Mouse (Mus musculus): ENCODE results near the gene Ifna2. TPM values are rescaled to one million over a fixed set of nuclear protein-coding genes. Genes with fewer than 3 reads are reported as not detected.

Ifna2 gene
- polyA plus RNA-seq, 1 experiment from 2014 or later, result not detected

- ATAC-seq (no peak), DNase-seq (no peak)
- TF ChIP-seq CTCF (IDR thresholded peaks at IDR 0.05; ENCODE audit: low read depth) (no peak), EP300 (IDR thresholded peaks at IDR 0.05; ENCODE audit: low read depth) (no peak)
- no peak overlapping the region for H3K4me3 ChIP-seq (ENCODE audit: low read depth, low read length)
- H3K9ac ChIP-seq (replicated peaks), result no peak overlapping the region
- H3K4me1 ChIP-seq (ENCODE audit: insufficient read depth), result peaks cover 6% of the 10 kb centered on the region
- no peaks in the 10 kb centered on the region for H3K27me3 ChIP-seq (ENCODE audit: insufficient read depth, low read length)
- no peaks in the 10 kb centered on the region for H3K9me3 ChIP-seq (ENCODE audit: low read length)
- H3K36me3 ChIP-seq (replicated peaks; ENCODE audit: insufficient read depth, low read length), result peaks cover 9% of the 10 kb centered on the region
- no peak overlapping the region for H3K4me2 ChIP-seq (ENCODE audit: low read depth, low read length)
- H3K27ac ChIP-seq (ENCODE audit: low read depth), result no peak overlapping the region
These were observed 31.3 kb upstream of the Ifna2 start for GRCm38 (mm10) chr4:88715059-88715458.

DNA sequence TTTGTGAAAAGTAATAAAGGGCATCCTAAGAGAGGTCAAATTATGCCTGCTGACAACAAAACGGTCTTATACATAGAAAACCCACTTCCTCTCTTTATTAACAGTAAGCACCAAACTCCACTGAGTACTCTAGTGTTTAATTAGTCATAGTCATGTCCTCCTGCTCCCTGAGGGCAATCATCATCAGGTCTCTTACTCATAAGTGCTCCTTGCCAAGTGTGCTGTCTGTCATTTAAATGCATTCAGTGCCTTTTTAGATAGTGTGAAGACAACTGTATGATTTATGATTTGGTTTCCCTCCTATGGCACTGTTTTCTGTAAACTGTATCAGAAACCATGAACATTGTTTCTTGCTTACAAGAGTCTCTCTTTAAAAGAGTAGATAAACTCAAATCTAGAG, 30.6 kb upstream of the Ifna2 start:
- H3K4me2 ChIP-seq (ENCODE audit: low read depth, low read length), result no peak overlapping the region
- TF ChIP-seq CTCF (IDR thresholded peaks at IDR 0.05; ENCODE audit: low read depth), result no peak
- TF ChIP-seq EP300 (IDR thresholded peaks at IDR 0.05; ENCODE audit: low read depth), result no peak
- no peak; the same call in 1 of the 2 replicates for ATAC-seq

DNA sequence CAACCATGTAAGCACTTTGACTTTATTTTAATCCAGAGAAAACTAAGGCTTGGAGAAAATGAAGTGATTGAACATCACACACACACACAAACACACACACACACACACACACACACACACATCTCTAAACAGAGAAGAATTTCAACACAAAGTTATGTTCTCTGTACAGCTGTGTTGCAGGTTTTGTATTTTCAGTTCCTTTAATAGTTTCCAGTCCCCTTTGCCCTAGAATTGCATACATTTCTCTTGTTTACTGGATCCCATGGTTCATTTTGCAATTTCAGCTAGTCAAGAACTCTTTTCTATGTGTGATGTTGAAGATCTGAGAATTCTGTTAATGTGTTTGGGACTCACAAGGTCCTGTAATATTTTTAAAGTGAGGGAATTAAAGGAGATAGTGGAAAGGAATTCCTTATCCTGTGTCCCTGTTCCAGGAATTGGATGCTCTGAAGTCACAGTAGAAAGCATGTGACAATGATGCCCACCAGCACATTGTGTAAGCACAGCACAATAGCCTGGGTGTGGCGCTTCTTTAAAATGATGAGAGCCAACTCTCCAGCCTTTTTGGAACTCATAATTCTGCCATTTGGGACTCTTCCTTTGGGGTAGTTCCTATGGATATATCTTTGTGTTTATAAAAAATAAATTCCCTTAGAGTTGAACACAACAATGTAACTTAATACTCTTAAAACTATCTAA, 23.6 kb upstream of the Ifna2 start:
- no peaks in the 10 kb centered on the region for H3K27me3 ChIP-seq (ENCODE audit: insufficient read depth, low read length)
- H3K9ac ChIP-seq (replicated peaks), result no peak overlapping the region
- TF ChIP-seq EP300 (IDR thresholded peaks at IDR 0.05; ENCODE audit: low read depth) (no peak), CTCF (IDR thresholded peaks at IDR 0.05; ENCODE audit: low read depth) (no peak)
- no peaks in the 10 kb centered on the region for H3K4me1 ChIP-seq (ENCODE audit: insufficient read depth)
- no peaks in the 10 kb centered on the region for H3K36me3 ChIP-seq (replicated peaks; ENCODE audit: insufficient read depth, low read length)
- DNase-seq (no peak), ATAC-seq (peak; percentile 56)
- H3K9me3 ChIP-seq (ENCODE audit: low read length), result no peaks in the 10 kb centered on the region
- H3K4me2 ChIP-seq (ENCODE audit: low read depth, low read length), result no peak overlapping the region
- WGBS (ENCODE audit: insufficient replicate concordance), result 87% methylated on average over 1 of the region's 1 CpGs
- no peak overlapping the region; the same call in 1 of the 2 replicates for H3K27ac ChIP-seq (ENCODE audit: low read depth)
- no peak overlapping the region for H3K4me3 ChIP-seq (ENCODE audit: low read depth, low read length)

More for the DNA sequence above, 30.6 kb upstream of the Ifna2 start:
- H3K27me3 ChIP-seq (ENCODE audit: insufficient read depth, low read length), result no peaks in the 10 kb centered on the region
- no peak overlapping the region for H3K4me3 ChIP-seq (ENCODE audit: low read depth, low read length)
- 68% methylated on average over 1 of the region's 1 CpGs for WGBS (ENCODE audit: insufficient replicate concordance)
- H3K4me1 ChIP-seq (ENCODE audit: insufficient read depth), result peaks cover 5% of the 10 kb centered on the region
- peaks cover 7% of the 10 kb centered on the region; the same call in 1 of the 2 replicates for H3K36me3 ChIP-seq (replicated peaks; ENCODE audit: insufficient read depth, low read length)
- DNase-seq, result no peak
- no peak overlapping the region for H3K9ac ChIP-seq (replicated peaks)
- H3K9me3 ChIP-seq (ENCODE audit: low read length), result no peaks in the 10 kb centered on the region
- H3K27ac ChIP-seq (ENCODE audit: low read depth), result no peak overlapping the region

DNA sequence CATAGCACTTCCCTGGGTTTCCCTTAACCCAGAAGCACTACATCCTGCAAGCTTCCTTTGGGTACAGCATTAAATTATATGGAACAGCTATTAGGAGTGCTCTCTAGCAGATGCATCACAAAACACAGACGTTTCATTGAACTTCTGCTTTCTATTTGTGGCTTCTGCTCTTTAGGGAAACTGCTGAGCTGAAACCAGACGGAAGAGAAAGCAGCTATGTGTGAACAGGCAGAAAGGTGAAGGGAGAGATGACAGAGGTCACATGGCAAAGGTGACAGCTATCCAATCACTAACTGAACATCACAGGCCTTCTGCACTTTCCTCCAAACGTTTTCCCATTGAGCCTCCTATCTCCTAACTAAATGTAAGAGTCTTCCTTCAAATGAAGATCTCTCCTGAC, 22.2 kb upstream of the Ifna2 start:
- Histone ChIP-seq H3K36me3 (replicated peaks; ENCODE audit: insufficient read depth, low read length) (no peaks in the 10 kb centered on the region), H3K9ac (replicated peaks) (no peak overlapping the region), H3K27me3 (ENCODE audit: insufficient read depth, low read length) (no peaks in the 10 kb centered on the region), H3K4me1 (ENCODE audit: insufficient read depth) (0 out of 2 replicates have a peak, but pooled peaks cover 3% of the 10 kb centered on the region), H3K27ac (ENCODE audit: low read depth) (no peak overlapping the region), H3K4me3 (ENCODE audit: low read depth, low read length) (no peak overlapping the region), H3K9me3 (ENCODE audit: low read length) (no peaks in the 10 kb centered on the region), H3K4me2 (ENCODE audit: low read depth, low read length) (no peak overlapping the region)
- TF ChIP-seq EP300 (IDR thresholded peaks at IDR 0.05; ENCODE audit: low read depth), result no peak
- TF ChIP-seq CTCF (IDR thresholded peaks at IDR 0.05; ENCODE audit: low read depth), result no peak
- DNase-seq (no peak), ATAC-seq (no peak)
- 20% methylated on average over 3 of the region's 3 CpGs for WGBS (ENCODE audit: insufficient replicate concordance)

- H3K4me1 ChIP-seq (ENCODE audit: insufficient read depth), result 0 out of 2 replicates have a peak, but pooled peaks cover 3% of the 10 kb centered on the region
- 73% methylated on average over 1 of the region's 1 CpGs for WGBS (ENCODE audit: insufficient replicate concordance)
- no peak for DNase-seq
These were observed 15.6 kb upstream of the Ifna2 start for GRCm38 (mm10) chr4:88699301-88699700.

GRCm38 (mm10) chr4:88698781-88699180, 15.1 kb upstream of the Ifna2 start:
- H3K9me3 ChIP-seq (ENCODE audit: low read length), result no peaks in the 10 kb centered on the region
- H3K36me3 ChIP-seq (replicated peaks; ENCODE audit: insufficient read depth, low read length), result no peaks in the 10 kb centered on the region
- TF ChIP-seq EP300 (IDR thresholded peaks at IDR 0.05; ENCODE audit: low read depth) (no peak), CTCF (IDR thresholded peaks at IDR 0.05; ENCODE audit: low read depth) (no peak)

More at GRCm38 (mm10) chr4:88699301-88699700, 15.6 kb upstream of the Ifna2 start:
- Histone ChIP-seq H3K27me3 (ENCODE audit: insufficient read depth, low read length) (no peaks in the 10 kb centered on the region), H3K4me3 (ENCODE audit: low read depth, low read length) (no peak overlapping the region), H3K9me3 (ENCODE audit: low read length) (no peaks in the 10 kb centered on the region), H3K27ac (ENCODE audit: low read depth) (no peak overlapping the region), H3K36me3 (replicated peaks; ENCODE audit: insufficient read depth, low read length) (no peaks in the 10 kb centered on the region), H3K4me2 (ENCODE audit: low read depth, low read length) (no peak overlapping the region), H3K9ac (replicated peaks) (no peak overlapping the region)
- TF ChIP-seq CTCF (IDR thresholded peaks at IDR 0.05; ENCODE audit: low read depth) (no peak), EP300 (IDR thresholded peaks at IDR 0.05; ENCODE audit: low read depth) (no peak)
- no peak for ATAC-seq

More at GRCm38 (mm10) chr4:88698781-88699180, 15.1 kb upstream of the Ifna2 start:
- H3K4me3 ChIP-seq (ENCODE audit: low read depth, low read length), result no peak overlapping the region
- 46% methylated on average over 5 of the region's 5 CpGs for WGBS (ENCODE audit: insufficient replicate concordance)
- H3K27me3 ChIP-seq (ENCODE audit: insufficient read depth, low read length), result no peaks in the 10 kb centered on the region
- H3K9ac ChIP-seq (replicated peaks), result no peak overlapping the region
- H3K4me2 ChIP-seq (ENCODE audit: low read depth, low read length), result no peak overlapping the region
- ATAC-seq (no peak), DNase-seq (no peak)
- H3K27ac ChIP-seq (ENCODE audit: low read depth), result no peak overlapping the region
- H3K4me1 ChIP-seq (ENCODE audit: insufficient read depth), result 0 out of 2 replicates have a peak, but pooled peaks cover 3% of the 10 kb centered on the region

All from liver, postnatal 0 days (tissue).